Mouse (Mus musculus) layer of hippocampus, adult 2 months (tissue): Measurements from ENCODE around the gene Vmn1r4. TPM values are rescaled to one million over a fixed set of nuclear protein-coding genes. Genes with fewer than 3 reads are reported as not detected.

Source experiments
- DNase-seq, 2 experiments: peaks; one replicate each; pipeline ENCODE4 v3.0.0; 2022; ENCODE audit warnings: low spot score in 2 of 2
- H3K27ac ChIP-seq: fragments of 200-600 bp; 2 replicates; pipeline ENCODE4 v1.8.1; 2022
- H3K4me3 ChIP-seq: fragments of 200-600 bp; 2 replicates; pipeline ENCODE4 v1.8.1; 2022; ENCODE audit warnings: mild to moderate bottlenecking
- CTCF ChIP-seq: fragments of 200-600 bp; conservative IDR thresholded peaks from 2 replicates; pipeline ENCODE4 v1.8.1; 2022; ENCODE audit warnings: antibody characterized with exemption, mild to moderate bottlenecking, moderate library complexity
- total RNA-seq, 2 experiments: library from RNA; stranded (reverse); gene quantifications; 2 replicates each; pipeline ENCODE4 v1.2.3; 2021

The Vmn1r4 gene
- total RNA-seq, 2 experiments from 2014 or later, result 0.22 to 0.59 TPM

GRCm38 (mm10) chr6:56904982-56905381 lies 18.8 kb upstream of the Vmn1r4 start:
- no peak for DNase-seq
- TF ChIP-seq CTCF, result no peak
- no peak overlapping the region for H3K27ac ChIP-seq
- H3K4me3 ChIP-seq, result no peak overlapping the region

- no peak for TF ChIP-seq CTCF
These were observed 18.3 kb upstream of the Vmn1r4 start for GRCm38 (mm10) chr6:56905486-56905885.

DNA sequence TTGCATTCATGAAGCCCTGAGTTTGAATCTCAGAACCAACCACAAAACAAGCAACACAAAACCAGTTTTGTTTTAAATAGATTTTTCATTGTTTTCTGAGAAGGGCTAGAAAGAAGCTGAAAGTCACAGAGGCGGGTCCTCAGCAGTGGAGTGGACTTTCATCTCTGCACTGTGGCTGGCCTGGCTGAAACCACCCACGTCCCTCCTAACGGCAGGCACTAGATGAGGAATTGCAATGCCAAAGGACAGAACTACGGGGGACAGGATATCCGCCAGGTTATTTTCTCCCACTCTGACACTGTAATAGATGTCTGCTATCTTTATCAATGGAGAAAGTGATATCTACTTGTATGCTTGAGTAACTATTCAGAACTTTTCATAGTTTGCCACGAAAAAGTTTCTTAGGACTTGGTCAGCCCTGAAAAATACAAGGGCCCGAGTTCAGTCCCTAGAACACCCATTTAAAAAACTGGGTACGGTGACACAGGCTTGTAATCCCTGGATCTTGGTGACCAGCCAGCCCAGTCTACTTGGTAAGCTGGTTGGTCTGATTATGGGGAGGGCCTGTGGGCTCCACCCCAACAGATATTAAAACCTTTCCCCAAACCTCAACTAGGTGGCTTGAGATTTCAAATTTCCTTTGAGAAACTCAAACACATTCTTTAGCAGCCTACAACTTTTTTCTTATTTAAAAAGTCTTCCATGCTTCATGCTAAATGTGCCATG lies 17.5 kb upstream of the Vmn1r4 start:
- Histone ChIP-seq H3K4me3 (no peak overlapping the region), H3K27ac (no peak overlapping the region)
- no peak for TF ChIP-seq CTCF
- no peak for DNase-seq

More at GRCm38 (mm10) chr6:56905486-56905885, 18.3 kb upstream of the Vmn1r4 start:
- Histone ChIP-seq H3K4me3 (no peak overlapping the region), H3K27ac (no peak overlapping the region)
- DNase-seq, result no peak

GRCm38 (mm10) chr6:56907973-56908372 lies 15.8 kb upstream of the Vmn1r4 start:
- no peak for TF ChIP-seq CTCF
- no peak overlapping the region for H3K27ac ChIP-seq
- H3K4me3 ChIP-seq, result no peak overlapping the region
- no peak for DNase-seq

- TF ChIP-seq CTCF, result no peak
- Histone ChIP-seq H3K27ac (no peak overlapping the region), H3K4me3 (no peak overlapping the region)
- no peak for DNase-seq
These were observed 15.4 kb upstream of the Vmn1r4 start for GRCm38 (mm10) chr6:56908397-56908796.

GRCm38 (mm10) chr6:56908912-56909311 lies 14.9 kb upstream of the Vmn1r4 start:
- Histone ChIP-seq H3K27ac (no peak overlapping the region), H3K4me3 (no peak overlapping the region)
- TF ChIP-seq CTCF, result peak; percentile 85
- DNase-seq, result peak; percentile 62 to 63

DNA sequence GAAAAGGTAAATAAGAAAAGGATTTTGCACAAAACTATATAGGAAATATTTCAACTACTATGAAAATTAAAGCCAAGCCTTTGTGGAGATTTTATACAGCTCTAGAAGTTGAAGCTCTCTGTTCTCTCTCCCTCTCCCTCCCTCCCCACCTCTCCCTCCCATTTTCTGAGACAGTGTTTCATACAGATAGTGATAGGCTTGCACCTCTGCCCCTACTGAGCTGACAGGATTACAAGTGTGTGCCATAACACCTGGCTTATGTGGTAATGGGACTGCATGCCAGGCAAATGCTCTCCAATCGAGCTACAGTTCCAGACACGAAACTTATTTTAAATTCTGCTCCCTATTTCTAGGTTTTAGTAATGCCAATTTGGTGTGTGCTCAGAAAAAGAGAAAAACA lies 12.9 kb upstream of the Vmn1r4 start:
- no peak for DNase-seq
- no peak for TF ChIP-seq CTCF
- H3K27ac ChIP-seq, result no peak overlapping the region
- H3K4me3 ChIP-seq, result no peak overlapping the region

GRCm38 (mm10) chr6:56913092-56913858 lies 10.5 kb upstream of the Vmn1r4 start:
- no peak for TF ChIP-seq CTCF
- no peak for DNase-seq
- Histone ChIP-seq H3K27ac (no peak overlapping the region), H3K4me3 (no peak overlapping the region)

DNA sequence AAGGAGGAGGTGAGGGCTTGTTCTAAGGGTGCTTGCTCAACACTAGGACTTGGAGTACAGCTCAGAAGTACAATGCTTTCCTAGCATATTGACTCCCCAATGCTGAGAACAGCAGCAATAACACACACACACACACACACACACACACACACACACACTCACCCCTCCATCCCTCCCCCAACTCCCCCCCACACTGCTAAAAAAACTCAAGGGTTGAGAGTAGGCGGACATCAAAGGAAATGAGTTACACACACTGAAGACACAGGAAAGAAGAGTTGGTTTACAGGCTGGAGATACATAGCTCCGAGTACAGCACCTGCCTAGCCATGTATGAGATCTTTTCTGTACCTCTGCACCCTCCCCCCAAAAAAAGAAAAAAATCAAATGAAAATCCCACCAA lies 7.5 kb upstream of the Vmn1r4 start:
- no peak for TF ChIP-seq CTCF
- Histone ChIP-seq H3K27ac (no peak overlapping the region), H3K4me3 (no peak overlapping the region)
- DNase-seq, result no peak

GRCm38 (mm10) chr6:56917578-56918368 lies 6.0 kb upstream of the Vmn1r4 start:
- no peak for TF ChIP-seq CTCF
- no peak overlapping the region for H3K27ac ChIP-seq
- DNase-seq, result no peak
- no peak overlapping the region for H3K4me3 ChIP-seq

DNA sequence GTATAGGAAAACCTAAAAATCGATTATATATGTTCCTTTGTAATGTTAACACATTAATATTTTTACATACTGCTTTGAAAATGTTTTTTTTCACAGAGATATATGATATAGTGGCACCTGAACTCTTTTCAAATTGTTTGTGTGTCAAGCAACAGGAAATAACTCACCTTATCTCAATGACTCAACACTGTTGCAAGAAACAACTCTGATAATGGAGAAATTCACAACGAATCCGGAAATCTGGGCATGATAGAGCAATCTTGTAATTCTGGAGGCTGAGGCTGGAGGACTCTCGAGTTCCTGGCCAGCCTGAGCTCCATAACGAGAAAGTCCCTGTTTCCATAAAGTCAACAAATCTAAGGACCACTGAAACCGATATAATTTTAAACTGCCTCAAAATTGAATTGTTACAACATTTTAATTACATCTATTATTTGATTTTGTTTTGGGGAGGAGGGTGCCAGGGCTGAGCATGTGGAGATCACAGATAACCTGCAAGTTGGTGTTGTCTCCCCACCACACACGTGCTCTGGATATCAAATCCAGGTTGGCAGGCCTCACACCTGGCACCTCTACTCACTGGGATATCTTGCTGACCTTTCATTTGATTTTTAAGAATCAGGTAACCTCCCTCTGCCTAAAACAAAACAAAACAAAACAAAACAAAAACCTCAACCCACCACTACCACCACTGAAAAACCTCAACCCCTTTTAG lies 4.3 kb upstream of the Vmn1r4 start:
- Histone ChIP-seq H3K27ac (no peak overlapping the region), H3K4me3 (no peak overlapping the region)
- no peak for DNase-seq
- TF ChIP-seq CTCF, result no peak

GRCm38 (mm10) chr6:56920222-56921092 lies 3.4 kb upstream of the Vmn1r4 start:
- no peak for TF ChIP-seq CTCF
- DNase-seq, result no peak
- Histone ChIP-seq H3K27ac (no peak overlapping the region), H3K4me3 (no peak overlapping the region)
